Comparison of ENCODE assay signal across 11 mouse cellular contexts in the genomic region with DNA sequence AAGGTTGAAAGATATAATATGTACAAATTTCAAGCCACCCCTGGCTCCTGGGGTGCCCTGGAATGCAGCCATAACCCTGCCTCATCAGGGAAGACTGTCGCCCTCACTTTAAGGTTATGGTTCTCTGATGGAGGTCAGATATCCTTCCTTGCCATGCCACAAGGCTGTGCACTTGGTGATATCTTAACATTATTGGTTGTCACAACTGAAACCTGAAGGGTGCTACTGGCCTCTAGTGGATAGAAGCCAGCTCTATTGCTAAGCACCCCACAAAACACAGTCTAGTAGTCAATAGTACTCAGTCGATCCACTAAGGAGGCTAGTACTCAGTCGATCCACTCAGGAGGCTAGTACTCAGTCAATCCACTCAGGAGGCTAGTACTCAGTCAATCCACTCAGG.
DNase-seq lines count a peak whose midpoint lies in the region; ATAC-seq and TF ChIP-seq lines count a peak whose summit lies in the region.
"Had no signal": no experiment of that assay in that cellular context is flagged by ENCODE, and none has a peak within 500 bp of the region (broad histone marks: within the 10 kb centered on the region; RNA-seq: fewer than 3 reads in every experiment).

No protein-coding gene starts in this region.

- WGBS in embryonic facial prominence, embryonic 11.5 days: 74% methylated on average over 3 of the region's 3 CpGs
- 76% methylated on average over 3 of the region's 3 CpGs for WGBS in embryonic facial prominence, embryonic 10.5 days
- 55% methylated on average over 3 of the region's 3 CpGs for WGBS in kidney, embryonic 15.5 days
- 81% methylated on average over 3 of the region's 3 CpGs for WGBS in embryonic facial prominence, embryonic 14.5 days
- 48% methylated on average over 3 of the region's 3 CpGs for WGBS in kidney, adult 2 months

- H3K9me3 ChIP-seq in embryonic facial prominence, embryonic 11.5 days (replicated peaks; ENCODE audit: control insufficient read depth, low read length): no peaks in the 10 kb centered on the region
- no peaks in the 10 kb centered on the region for H3K9me3 ChIP-seq in embryonic facial prominence, embryonic 10.5 days
- no peaks in the 10 kb centered on the region for H3K9me3 ChIP-seq in kidney, embryonic 15.5 days (replicated peaks)
- no peaks in the 10 kb centered on the region for H3K9me3 ChIP-seq in CH12.LX (replicated peaks; ENCODE audit: low read length)
- no peaks in the 10 kb centered on the region for H3K9me3 ChIP-seq in embryonic facial prominence, embryonic 14.5 days (ENCODE audit: control insufficient read depth, low read length)
- H3K9me3 ChIP-seq: stomach, embryonic 15.5 days had no signal

- peak; percentile 25 for DNase-seq in embryonic facial prominence, embryonic 11.5 days (ENCODE audit: low spot score)
- DNase-seq in embryonic facial prominence, embryonic 10.5 days (ENCODE audit: low spot score): no peak
- DNase-seq in kidney, postnatal 4 days: peak; percentile 26 to 39
- peak; percentile 19 for DNase-seq in CH12.LX (ENCODE audit: extremely low read depth)
- DNase-seq in embryonic facial prominence, embryonic 14.5 days (ENCODE audit: low spot score): peak; percentile 43
- DNase-seq in testis, postnatal 14 days (ENCODE audit: low spot score): no peak
- DNase-seq in kidney, adult 2 months: no peak

- H3K27me3 ChIP-seq in embryonic facial prominence, embryonic 11.5 days (ENCODE audit: control insufficient read depth, insufficient read depth, low read length): no peaks in the 10 kb centered on the region
- no peaks in the 10 kb centered on the region for H3K27me3 ChIP-seq in embryonic facial prominence, embryonic 10.5 days (replicated peaks; ENCODE audit: low read depth, poor library complexity, severe bottlenecking)
- no peaks in the 10 kb centered on the region for H3K27me3 ChIP-seq in kidney, embryonic 15.5 days
- no peaks in the 10 kb centered on the region for H3K27me3 ChIP-seq in CH12.LX (replicated peaks)
- H3K27me3 ChIP-seq in embryonic facial prominence, embryonic 14.5 days (replicated peaks; ENCODE audit: control insufficient read depth, insufficient read depth, low read length): no peaks in the 10 kb centered on the region
- H3K27me3 ChIP-seq in kidney, adult 2 months (replicated peaks; ENCODE audit: control insufficient read depth, insufficient read depth, low read length): no peaks in the 10 kb centered on the region
- H3K27me3 ChIP-seq: stomach, embryonic 15.5 days had no signal

- no peak for TF ChIP-seq EP300 in CH12.LX (IDR thresholded peaks at IDR 0.05; ENCODE audit: low read length)

- no peak overlapping the region for H3K27ac ChIP-seq in embryonic facial prominence, embryonic 11.5 days (replicated peaks; ENCODE audit: low read depth, low read length)
- H3K27ac ChIP-seq in embryonic facial prominence, embryonic 10.5 days (replicated peaks): no peak overlapping the region
- no peak overlapping the region for H3K27ac ChIP-seq in kidney, embryonic 15.5 days
- H3K27ac ChIP-seq in CH12.LX (ENCODE audit: insufficient read depth, low read depth): no peak overlapping the region
- H3K27ac ChIP-seq in embryonic facial prominence, embryonic 14.5 days (replicated peaks; ENCODE audit: low read depth, low read length): no peak overlapping the region
- no peak overlapping the region for H3K27ac ChIP-seq in kidney, adult 2 months (ENCODE audit: insufficient read depth, low read depth, low read length)
- H3K27ac ChIP-seq: forebrain, embryonic 10.5 days; macrophage; stomach, embryonic 15.5 days had no signal

- in situ Hi-C loops in CH12.LX (cut with MboI; ENCODE audit: low pct_ligation_motif_present, low pct_unique_long_range_greater_than_20kb, low sequenced_read_pairs): loop anchor here (25.0 kb wide), 2 partner anchors 217 to 367 kb away; no protein-coding TSS in a partner anchor

- H3K4me1 ChIP-seq in embryonic facial prominence, embryonic 11.5 days (ENCODE audit: control insufficient read depth, insufficient read depth, low read length): no peaks in the 10 kb centered on the region
- no peaks in the 10 kb centered on the region for H3K4me1 ChIP-seq in embryonic facial prominence, embryonic 10.5 days
- no peaks in the 10 kb centered on the region for H3K4me1 ChIP-seq in kidney, embryonic 15.5 days
- peaks cover 0 to 8% of the 10 kb centered on the region in 2 experiments; a peak in 1 of 4 replicates for H3K4me1 ChIP-seq in CH12.LX (ENCODE audit: control insufficient read depth in 1 of 2, insufficient read depth in 2 of 2)
- H3K4me1 ChIP-seq in embryonic facial prominence, embryonic 14.5 days (ENCODE audit: control insufficient read depth, insufficient read depth, low read length): no peaks in the 10 kb centered on the region
- H3K4me1 ChIP-seq in kidney, adult 2 months (ENCODE audit: control insufficient read depth, insufficient read depth, low read length): no peaks in the 10 kb centered on the region
- H3K4me1 ChIP-seq: forebrain, embryonic 10.5 days; stomach, embryonic 15.5 days had no signal

- no peak overlapping the region for H3K4me2 ChIP-seq in embryonic facial prominence, embryonic 11.5 days (ENCODE audit: low read depth, low read length)
- H3K4me2 ChIP-seq in kidney, embryonic 15.5 days: no peak overlapping the region
- H3K4me2 ChIP-seq in CH12.LX (ENCODE audit: insufficient read depth, low read depth, poor library complexity, severe bottlenecking): no peak overlapping the region
- no peak overlapping the region for H3K4me2 ChIP-seq in embryonic facial prominence, embryonic 14.5 days (ENCODE audit: low read depth, low read length)
- H3K4me2 ChIP-seq: stomach, embryonic 15.5 days had no signal

- no peak overlapping the region for H3K4me3 ChIP-seq in embryonic facial prominence, embryonic 11.5 days (ENCODE audit: low read depth, low read length)
- no peak overlapping the region for H3K4me3 ChIP-seq in embryonic facial prominence, embryonic 10.5 days
- no peak overlapping the region for H3K4me3 ChIP-seq in kidney, embryonic 15.5 days (replicated peaks)
- no peak overlapping the region for H3K4me3 ChIP-seq in CH12.LX (replicated peaks in 1 of 3; ENCODE audit: low read depth in 2 of 3, low read length in 2 of 3, poor library complexity in 1 of 3)
- no peak overlapping the region for H3K4me3 ChIP-seq in embryonic facial prominence, embryonic 14.5 days (ENCODE audit: low read depth, low read length)
- H3K4me3 ChIP-seq in kidney, adult 2 months (ENCODE audit: insufficient read depth, low read depth, low read length): no peak overlapping the region
- H3K4me3 ChIP-seq: forebrain, embryonic 10.5 days; stomach, embryonic 15.5 days had no signal

- dilution Hi-C loops in CH12.LX (cut with MboI; ENCODE audit: extremely low pct_ligation_motif_present, extremely low pct_unique_long_range_greater_than_20kb, low sequenced_read_pairs): no loop called here

- no peak for TF ChIP-seq POLR2A in CH12.LX (IDR thresholded peaks at IDR 0.05; ENCODE audit: low read depth, low read length)
- TF ChIP-seq POLR2A in kidney, adult 2 months (IDR thresholded peaks at IDR 0.05; ENCODE audit: low read depth, low read length): no peak

- H3K9ac ChIP-seq in embryonic facial prominence, embryonic 11.5 days (replicated peaks; ENCODE audit: low read length): no peak overlapping the region
- no peak overlapping the region for H3K9ac ChIP-seq in kidney, embryonic 15.5 days
- no peak overlapping the region for H3K9ac ChIP-seq in CH12.LX (ENCODE audit: insufficient read depth, low read depth)
- H3K9ac ChIP-seq in embryonic facial prominence, embryonic 14.5 days (ENCODE audit: low read depth, low read length): no peak overlapping the region
- H3K9ac ChIP-seq: stomach, embryonic 15.5 days had no signal

- H3K79me2 ChIP-seq in CH12.LX (replicated peaks; ENCODE audit: control insufficient read depth, extremely low read depth, insufficient read depth, poor library complexity, severe bottlenecking): no peaks in the 10 kb centered on the region

- H3K36me3 ChIP-seq in embryonic facial prominence, embryonic 11.5 days (replicated peaks; ENCODE audit: control insufficient read depth, insufficient read depth, low read depth, low read length): no peaks in the 10 kb centered on the region
- H3K36me3 ChIP-seq in embryonic facial prominence, embryonic 10.5 days (replicated peaks): no peaks in the 10 kb centered on the region
- no peaks in the 10 kb centered on the region for H3K36me3 ChIP-seq in kidney, embryonic 15.5 days
- H3K36me3 ChIP-seq in CH12.LX (replicated peaks in 1 of 2; ENCODE audit: control insufficient read depth in 1 of 2, insufficient read depth in 1 of 2, low read length in 1 of 2): peaks cover 0 to 24% of the 10 kb centered on the region in 2 experiments
- H3K36me3 ChIP-seq in embryonic facial prominence, embryonic 14.5 days (ENCODE audit: control insufficient read depth, insufficient read depth, low read length): no peaks in the 10 kb centered on the region
- no peaks in the 10 kb centered on the region for H3K36me3 ChIP-seq in kidney, adult 2 months (ENCODE audit: control insufficient read depth, insufficient read depth, low read length)
- H3K36me3 ChIP-seq: forebrain, embryonic 10.5 days; stomach, embryonic 15.5 days had no signal

- TF ChIP-seq CTCF in CH12.LX (conservative IDR thresholded peaks at IDR 0.05 in 1 of 2, IDR thresholded peaks at IDR 0.05 in 1 of 2; ENCODE audit: low read depth in 2 of 2, low read length in 2 of 2): peak in 1 of 2 experiments; percentile 73; a peak in 2 of 4 replicates
- TF ChIP-seq CTCF in kidney, adult 2 months (conservative IDR thresholded peaks at IDR 0.05; ENCODE audit: insufficient read depth, insufficient read length, low read depth, low read length): no peak

- TF ChIP-seq RAD21 in CH12.LX (IDR thresholded peaks at IDR 0.05; ENCODE audit: low read depth, low read length): peak; percentile 63

- ATAC-seq in embryonic facial prominence, embryonic 11.5 days (replicated peaks; ENCODE audit: insufficient number of reproducible peaks, low FRiP score, low TSS enrichment, low read depth): no peak
- no peak for ATAC-seq in kidney, embryonic 15.5 days (replicated peaks; ENCODE audit: low FRiP score)
- ATAC-seq in embryonic facial prominence, embryonic 14.5 days (ENCODE audit: low read depth): no peak

TF ChIP-seq in CH12.LX, 34 proteins besides CTCF, POLR2A, EP300 and RAD21:
- TF ChIP-seq RCOR1 (conservative IDR thresholded peaks at IDR 0.05; ENCODE audit: low read depth, low read length) (no peak), SMC3 (IDR thresholded peaks at IDR 0.05; ENCODE audit: low read depth, low read length) (peak; percentile 40)

Comparison
In these comparisons a context has a peak if more than half of its experiments do, and no peak if none do; other contexts are left out.
1. DNase-seq: peak in embryonic facial prominence, embryonic 11.5 days (single experiment), kidney, postnatal 4 days (2 of 2), CH12.LX (single experiment) and embryonic facial prominence, embryonic 14.5 days (single experiment); none in embryonic facial prominence, embryonic 10.5 days (single experiment), testis, postnatal 14 days (single experiment) and kidney, adult 2 months (single experiment).